Mouse (Mus musculus): ENCODE results near the gene Cog4.

GRCm38 (mm10) chr8:110883824-110884223, 37.4 kb downstream of the Cog4 start:
- TF ChIP-seq POLR2A (IDR thresholded peaks at IDR 0.05; ENCODE audit: extremely low read depth, insufficient read depth, low read length) = no peak
- no peak for TF ChIP-seq CTCF (IDR thresholded peaks at IDR 0.05; ENCODE audit: low read depth, low read length)

Data from liver, adult 2 months (tissue).